Mouse (Mus musculus): ENCODE results near the gene Fars2. TPM values are rescaled to one million over a fixed set of nuclear protein-coding genes. Genes with fewer than 3 reads are reported as not detected.
A peak's percentile ranks its signal among the peaks of the same experiment; 100 is the strongest.

Fars2 gene
- polyA plus RNA-seq (2017; shearing (Covaris generic)): 10 to 100 TPM; 27.9 to 29.3 TPM

DNA sequence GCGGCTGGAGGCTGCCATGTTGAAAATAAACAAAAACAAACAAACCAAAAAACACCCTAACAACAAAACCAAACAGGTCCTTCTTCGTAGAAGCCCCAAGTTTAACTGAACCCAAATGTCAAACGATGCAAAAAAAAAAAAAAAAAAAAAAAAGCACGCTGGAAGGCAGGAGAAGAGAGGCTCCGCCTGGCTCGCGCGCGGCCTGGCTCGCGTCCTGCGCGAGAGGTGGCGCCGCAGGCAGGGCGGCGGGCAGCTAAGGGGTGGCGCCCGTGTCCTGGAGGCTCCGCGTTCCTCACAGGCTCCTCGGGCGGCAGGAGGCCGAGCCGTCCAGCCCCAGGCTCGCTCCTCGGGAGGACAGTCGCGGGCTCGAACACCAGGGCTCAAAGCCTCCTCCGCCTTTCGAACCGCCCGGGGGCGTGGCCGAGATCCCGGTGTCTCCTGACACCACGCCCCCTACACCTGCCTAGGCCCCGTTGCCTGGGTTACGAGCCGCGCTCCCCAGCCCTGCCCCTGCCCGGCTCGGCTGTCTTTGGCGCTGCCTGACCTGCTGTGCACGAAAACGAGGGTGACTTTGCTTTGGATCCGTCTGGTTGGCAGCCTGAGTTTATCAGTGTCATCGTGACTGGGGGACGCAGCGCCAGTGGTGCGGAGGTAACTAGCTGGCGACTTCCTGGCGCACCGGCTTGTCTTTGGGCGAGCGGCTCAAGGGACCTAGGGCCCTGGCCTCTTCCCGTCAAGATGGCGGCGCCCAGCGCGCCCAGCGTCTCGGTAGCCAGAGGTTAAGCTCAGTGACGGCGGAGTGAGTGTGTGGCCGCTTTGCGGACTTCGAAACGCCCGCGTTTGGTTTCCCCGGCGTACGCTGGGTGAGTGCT, at the start of gene Fars2, which contains the start of gene Lyrm4:
Gene Fars2 (plus strand): TSS at position 270 of the 872 bp plus-strand sequence.
Gene Lyrm4 (minus strand): TSS at position 384 of the 872 bp plus-strand sequence.
- ATAC-seq: peak; percentile 92

DNA sequence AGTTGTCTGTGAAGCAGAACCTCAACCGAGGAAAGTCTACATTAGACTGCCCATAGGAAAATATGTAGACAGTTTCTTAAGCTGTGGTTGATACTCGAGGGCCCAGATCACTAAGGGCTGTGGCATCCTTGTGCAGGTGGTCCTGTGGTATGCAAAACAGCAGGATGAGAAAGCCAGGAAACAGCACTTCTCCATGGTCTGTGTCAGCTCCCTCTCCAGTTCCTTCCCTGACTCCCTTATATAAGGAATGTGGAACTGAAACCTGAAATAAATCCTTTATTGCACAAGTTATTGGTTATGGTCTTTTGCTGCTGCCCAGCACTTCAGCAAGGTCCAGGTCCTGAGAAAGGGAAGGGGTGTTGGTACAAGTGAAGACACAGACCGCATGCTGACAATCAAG, 42.7 kb upstream of the Fars2 start:
- no peak for ATAC-seq

DNA sequence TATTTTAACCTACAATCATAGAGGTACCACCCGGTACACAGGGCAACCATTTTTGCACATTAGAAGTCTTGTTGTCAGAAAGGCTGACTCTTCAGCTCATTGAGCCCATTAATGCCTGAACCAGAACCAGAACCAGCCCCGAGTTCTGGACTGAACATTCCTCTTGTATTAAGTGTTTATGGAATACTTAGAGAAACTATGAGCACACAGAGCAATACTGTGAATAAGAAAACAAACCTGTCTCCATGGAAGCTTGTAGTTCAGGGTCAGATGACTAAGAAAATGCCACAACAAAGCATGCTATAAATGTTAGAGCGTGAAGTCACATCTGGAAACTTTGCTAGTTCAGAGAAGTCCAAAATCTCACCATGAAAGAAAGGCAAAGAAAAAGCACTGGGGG, 35.6 kb upstream of the Fars2 start:
- no peak for ATAC-seq

DNA sequence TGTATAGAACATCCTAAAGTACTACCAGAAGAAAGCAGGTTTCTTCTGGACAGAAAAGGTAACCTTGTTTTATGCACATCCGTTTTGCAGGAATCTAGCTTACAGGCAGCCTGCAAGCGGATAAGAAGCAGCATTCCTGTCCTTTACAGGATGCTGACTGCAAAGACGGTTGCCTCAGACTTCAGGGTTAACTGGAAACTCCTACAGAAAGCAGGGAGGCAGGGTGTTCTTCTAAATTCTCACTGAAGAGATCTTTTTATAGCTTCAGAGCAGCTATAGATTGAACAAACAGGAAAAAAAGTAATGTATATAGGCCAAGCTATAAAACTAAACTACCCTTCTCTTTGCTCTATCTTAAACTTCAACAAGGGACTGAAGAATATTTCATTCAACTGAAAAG, 32.5 kb upstream of the Fars2 start:
- no peak for ATAC-seq

DNA sequence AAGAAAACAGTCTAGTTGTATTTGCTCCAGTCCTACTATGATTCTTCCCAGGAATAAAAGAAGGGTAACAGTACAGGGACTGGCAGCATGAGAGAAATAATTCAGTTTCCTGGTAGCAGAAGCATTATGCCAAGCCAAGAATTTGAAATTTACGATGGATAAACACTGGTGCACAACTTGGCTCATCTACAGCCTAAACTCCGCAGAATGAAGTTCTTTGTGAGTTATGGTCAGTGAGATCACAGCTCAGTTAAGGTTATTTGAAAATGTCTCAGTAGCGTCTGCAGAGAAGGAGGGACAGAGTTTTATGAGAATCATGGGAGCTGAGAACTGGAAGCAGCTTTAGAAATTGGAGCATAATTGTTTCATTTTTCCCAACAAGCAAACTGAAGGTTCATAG, 31.2 kb upstream of the Fars2 start:
- no peak for ATAC-seq

DNA sequence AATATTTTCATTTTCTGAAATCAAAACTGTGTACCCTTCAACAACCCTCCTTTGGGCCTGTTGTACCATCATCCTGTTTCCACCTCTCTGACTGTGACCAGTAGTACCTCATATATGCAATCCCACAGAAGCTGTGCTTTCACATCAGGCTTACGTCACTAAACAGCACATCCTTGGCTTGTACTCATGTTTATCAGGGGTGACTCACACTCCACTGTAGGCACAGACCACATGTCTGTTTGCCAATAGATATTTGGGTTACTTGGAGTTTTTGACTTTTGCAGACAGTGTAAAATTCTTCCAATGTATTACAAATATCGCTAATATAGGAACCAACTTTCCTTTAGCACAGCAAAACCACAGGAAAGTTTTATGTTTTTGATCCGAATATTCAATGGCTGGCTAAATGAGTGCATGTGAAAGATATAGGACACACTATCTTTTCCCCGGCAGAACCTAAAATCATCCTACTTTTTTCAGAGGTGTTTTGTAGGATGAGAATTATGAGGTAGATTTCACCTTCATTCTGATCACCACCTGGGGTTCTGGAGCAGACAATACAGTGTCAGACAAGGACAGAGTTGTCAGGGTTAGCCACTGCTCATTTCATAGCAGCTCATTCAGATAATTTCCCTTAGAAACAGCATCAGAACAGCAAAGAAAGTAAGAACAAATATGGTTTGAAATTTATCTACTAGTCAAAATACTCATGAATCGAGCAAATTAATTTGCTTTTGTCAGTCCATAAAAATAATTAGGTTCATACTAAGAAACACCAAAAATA, 30.4 kb upstream of the Fars2 start:
- ATAC-seq: no peak

DNA sequence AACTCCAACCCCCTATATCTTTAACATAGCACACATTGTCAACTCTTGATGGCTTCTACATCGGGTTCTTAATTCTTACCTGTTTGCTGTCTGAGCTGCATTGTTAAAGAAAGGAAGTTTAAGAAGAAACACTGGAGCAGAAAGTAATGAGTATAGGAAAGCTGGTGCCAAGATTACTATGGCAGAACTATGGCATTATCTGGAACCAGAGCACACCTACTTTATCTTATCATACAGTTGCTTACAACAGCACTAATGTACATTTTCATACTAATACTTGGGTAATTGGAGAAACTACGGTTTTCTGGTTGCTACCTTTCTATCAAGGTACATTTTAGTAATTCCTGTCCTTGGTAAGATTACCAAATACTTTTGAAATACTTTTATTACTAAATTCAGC, 29.8 kb upstream of the Fars2 start:
- no peak for ATAC-seq

DNA sequence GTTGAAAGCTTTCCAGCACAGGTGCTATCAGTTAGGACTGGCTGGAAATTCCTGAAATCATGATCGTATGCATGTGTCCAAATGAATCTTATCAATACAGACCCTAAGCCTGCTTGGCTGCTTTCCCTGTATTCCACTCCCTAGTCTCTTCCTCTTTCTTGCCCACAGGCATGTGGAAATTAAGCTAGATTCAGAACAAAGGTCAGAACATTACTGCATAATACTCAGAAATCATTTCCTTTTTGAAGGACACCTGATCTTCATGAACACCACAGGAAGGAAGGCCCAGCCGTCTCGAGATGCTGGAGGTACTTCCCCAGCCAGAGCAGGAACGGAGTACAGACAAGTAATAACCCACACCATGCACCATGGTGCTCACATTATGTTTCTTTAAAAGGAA, 29.0 kb upstream of the Fars2 start:
- ATAC-seq: peak; percentile 84

DNA sequence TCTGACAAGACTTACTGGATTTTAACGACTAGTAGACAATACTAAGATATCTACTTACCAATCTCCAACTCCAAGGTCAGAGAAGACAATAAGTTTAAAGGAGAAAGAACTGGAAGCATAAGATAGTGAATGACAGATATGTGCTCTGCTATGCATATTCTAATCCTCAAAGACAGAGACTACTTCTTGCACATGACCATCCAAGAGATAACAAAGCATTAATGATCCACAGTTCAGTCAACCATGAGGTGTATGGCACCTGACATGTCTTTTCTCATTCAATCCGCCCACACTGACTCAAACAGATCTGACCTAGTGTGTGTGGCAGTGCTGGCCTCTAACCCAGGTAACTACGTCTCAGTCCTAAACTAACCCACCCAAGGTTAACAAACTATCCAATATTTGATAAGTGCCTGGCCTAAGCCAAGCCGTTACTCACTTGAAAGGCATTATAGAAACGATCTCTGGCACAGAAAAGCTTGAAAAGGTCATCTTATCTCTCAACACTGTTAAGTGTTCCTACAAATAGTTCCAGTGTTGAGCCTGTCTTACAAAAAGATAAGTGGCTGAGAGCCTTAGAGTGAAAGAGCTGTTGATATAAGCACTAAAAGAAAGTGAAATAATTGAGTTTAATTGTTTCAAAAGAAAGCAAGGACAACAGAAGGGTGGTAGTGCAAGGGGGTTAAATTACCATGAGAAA, 20.4 kb upstream of the Fars2 start:
- ATAC-seq: no peak

DNA sequence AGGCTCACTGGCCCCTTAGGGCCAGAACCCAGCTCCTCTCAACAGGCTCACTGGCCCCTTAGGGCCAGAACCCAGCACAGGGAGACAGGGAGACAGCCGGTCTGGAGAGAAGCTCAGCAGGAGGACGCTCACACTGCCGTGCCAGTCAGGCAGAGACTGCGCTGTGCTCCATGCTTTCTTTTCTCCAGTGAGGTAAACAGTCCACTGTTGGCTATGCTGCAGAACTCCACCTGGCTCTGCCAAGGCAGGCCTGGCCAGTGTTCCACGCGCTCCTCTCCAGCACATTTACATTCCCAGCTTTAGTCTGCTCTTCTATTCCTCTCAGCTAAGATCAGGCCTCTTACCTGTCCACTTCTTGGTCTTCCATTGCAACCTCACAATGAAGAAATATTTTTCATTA, 11.6 kb upstream of the Fars2 start:
- ATAC-seq: no peak

DNA sequence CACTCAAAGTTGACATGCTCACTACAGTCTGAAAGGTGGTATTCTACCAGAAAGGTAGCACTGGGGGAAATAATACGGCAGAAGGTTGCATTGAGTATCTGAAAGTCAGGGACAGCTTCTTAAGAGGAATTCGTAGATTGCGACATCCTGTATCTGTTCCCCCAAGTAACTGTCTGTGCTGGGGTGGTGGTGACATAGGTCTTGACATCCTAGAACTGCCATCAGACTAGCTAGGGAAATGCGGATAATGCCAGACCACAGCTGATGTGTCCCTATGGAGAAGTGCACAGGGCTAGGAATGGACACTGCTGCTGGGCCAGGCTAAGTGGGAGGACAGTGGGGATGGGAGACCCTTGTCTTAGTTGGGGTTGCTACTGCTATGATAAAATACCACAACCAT, 8.7 kb upstream of the Fars2 start:
- ATAC-seq: no peak

DNA sequence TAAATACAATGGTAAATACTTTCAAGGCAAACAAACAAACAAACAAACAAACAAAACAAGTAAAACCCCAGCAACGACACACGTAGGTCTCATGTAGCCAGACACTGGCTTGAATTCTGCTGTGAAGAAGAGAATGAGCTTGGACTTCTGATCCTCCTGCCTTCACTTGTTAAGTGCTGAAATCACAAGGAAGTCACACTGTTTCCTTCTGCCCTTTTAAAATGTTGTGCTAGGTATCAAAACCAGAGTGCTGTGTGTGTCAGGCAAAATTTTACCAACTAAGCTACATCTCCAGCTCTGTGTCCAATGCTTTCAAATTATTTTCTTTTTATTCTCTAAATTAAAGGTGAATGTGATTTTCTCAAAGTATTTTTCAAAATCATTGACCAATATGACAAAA, 5.9 kb upstream of the Fars2 start:
- ATAC-seq: no peak

DNA sequence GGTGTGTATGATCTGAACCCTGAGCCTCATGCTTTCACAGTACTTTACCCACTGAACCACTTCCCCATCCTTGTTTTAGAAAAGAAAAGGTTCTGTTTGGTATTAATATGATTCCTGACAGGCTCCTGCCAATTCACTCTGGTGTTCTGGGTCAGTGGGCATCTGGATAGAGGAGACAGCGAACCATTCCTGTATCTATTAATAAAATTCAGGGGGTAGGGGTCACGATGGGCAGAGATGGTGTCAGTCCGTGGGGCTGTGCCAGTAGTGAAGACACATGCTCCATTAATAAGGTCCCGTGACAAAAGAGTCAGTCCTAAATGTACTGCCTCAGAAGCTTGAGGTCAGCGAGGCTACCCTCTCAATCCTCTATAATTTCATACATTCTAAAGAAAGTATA, 4.0 kb upstream of the Fars2 start:
- ATAC-seq: no peak

DNA sequence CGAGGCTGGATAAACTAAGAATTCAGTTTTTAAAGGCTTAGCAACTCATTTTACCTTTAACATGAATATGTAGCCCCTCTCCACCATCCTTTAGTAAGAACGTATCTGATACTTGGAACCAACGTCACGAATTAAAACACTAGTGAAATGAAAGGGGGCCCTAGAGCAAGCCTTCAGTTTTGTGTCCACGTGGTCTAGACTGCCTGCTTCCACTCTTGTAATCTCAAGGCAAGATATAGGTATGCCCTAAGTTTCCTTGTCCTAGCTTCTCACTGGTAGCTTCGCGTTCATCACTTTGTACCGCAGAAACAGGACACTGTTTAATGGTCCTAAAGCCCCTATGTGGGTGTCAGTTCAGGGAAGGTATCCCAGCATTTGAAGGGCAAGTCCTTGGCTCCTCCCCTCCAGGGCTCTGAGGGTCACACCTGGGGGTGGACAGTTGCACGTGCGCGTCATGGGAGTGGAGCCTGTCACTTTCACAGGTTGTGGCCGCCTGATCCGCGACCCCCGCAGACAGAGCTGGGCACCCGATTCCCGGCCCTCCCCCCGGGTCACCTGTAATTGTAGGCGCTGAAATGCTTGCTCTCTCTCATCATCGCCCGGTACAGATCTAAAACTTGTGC, 581 bp upstream of the Fars2 start:
- no peak for ATAC-seq

DNA sequence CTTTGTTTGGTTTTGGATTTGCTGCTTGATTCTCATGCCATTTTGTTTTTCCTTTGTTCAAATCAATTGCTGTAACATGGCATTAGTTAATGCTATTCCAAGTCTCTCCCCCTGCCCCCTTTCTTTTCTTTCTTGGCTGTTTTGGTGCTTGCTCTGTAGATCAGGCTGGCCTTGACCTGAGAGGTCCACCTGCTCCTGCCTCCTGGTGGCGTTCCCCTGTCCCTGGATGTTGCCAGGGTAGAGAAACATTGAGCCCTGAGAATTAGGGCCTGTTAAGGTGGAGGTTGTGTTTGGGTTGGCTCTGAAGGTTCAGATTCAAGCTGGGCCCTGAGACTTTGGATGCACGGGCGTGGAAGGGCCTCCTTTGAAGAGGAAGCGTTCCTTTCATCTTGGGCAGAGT, 2.5 kb downstream of the Fars2 start:
- ATAC-seq: no peak

DNA sequence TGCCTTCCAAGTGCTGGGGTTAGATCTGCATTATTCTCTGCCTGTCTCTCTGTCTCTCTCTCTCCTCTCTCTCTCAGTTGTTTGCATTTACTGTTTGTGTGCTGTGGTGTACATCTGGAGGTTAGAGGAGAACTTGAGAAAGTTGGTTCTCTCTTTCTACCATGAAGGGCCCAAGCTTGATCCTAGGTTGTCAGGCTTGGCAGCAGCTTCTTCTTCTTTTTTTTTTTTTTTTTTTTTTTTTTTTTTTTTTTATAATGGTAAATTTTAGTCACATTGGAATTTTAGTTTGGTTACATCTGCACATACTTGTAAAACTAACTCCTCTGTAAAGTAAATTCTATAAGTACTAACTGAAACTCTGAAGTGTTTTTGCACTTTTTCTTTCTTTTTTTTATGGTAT, 3.4 kb downstream of the Fars2 start:
- no peak for ATAC-seq

DNA sequence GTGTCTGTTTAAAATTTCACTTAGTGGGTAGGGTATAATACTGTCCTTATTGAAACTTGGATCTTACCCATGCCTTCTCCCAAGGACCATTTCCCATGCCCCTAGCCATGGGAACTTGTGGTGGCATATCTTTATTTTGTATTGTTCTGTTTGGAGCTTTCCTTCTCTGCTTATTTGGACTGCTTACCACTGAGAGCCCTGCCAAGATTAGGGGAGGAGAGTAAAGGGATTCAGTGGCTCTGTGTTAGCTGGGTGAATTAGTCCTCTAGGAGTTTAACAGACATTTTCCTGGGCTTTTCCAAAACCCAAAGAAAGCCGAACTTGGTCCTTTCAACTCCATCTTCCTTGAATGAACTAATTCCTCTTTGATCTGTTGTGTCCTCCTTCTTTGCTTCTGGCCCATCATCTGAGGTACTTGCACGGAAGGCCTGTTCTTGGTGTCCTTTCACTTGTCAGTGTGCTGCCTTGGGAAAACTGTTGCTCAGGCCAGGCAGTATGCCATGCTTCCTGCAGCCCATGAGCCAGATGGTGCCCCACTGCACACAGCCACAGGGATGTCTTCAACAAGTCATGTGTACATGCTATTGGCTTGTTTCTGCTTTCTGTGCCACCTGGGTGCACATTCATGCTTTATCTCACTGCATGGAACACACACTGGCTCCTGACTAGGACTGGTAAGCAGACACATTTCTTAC, 12.3 kb downstream of the Fars2 start:
- no peak for ATAC-seq

DNA sequence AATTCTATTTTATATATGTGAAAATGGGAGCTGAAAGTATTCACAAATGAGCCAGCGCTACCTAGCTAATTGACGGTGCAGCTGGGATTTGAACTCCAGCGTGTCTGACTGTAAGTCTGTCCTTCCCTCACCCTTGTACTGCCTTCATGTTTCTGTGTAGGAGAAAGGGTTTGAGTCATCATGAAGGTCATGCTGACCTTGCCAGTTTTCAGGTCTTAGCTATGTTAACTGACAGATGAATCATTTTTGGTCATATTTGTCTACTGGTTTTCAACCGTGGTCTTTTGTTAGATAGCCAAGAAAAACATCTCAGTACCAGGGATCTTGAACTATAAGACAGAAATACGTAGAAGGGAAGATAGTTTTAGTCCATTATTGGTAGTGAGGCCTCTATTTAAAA, 14.2 kb downstream of the Fars2 start:
- no peak for ATAC-seq

DNA sequence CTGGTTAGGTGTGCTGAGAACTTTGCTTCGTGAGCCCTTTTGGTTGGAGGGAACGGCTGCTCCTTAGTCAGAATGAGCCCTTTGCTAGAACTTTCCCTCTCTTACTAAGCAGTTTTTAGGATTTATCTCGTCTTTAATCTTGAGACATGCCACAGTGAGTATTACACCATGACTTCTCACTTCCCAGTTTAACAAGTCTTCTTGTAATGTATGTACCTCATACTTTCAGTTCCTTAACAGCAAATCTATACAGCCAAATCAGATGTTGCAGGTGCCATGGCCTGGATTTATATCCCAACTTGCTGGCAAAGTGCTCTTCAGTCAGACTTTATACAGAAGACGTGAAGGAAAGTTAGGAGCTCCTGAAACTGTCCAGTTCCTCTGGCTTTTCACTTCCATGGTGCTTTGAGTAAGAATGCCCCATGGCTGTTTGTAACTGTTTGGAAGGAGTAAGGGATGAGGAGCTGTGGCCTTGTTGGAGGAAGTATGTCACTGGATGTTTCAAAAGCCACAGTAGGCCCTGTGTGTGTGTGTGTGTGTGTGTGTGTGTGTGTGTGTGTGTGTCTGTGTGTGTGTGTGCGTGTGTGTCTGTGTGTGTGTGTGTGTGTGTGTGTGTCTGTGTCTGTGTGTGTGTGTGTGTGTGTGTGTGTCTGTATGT, 14.9 kb downstream of the Fars2 start:
- ATAC-seq: no peak

DNA sequence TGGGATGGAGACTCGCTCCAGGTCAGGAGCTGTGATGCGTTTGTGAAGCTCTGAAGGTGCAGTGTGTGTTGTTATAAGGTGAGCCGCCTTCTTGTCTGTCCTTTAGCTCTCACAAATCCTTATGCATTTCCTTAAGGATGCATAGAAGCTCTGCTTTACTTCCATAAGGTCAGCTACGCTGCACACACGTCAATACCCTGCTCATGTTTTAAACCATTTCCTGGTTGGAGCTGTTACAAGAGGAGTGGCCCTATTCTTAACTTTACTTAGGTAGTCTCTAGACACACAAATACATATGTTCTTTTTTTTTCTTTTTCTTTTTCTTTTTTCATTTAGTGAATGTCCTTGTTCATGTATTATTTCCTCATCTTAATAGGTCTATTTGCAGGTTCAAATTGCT, 22.5 kb downstream of the Fars2 start:
- no peak for ATAC-seq

DNA sequence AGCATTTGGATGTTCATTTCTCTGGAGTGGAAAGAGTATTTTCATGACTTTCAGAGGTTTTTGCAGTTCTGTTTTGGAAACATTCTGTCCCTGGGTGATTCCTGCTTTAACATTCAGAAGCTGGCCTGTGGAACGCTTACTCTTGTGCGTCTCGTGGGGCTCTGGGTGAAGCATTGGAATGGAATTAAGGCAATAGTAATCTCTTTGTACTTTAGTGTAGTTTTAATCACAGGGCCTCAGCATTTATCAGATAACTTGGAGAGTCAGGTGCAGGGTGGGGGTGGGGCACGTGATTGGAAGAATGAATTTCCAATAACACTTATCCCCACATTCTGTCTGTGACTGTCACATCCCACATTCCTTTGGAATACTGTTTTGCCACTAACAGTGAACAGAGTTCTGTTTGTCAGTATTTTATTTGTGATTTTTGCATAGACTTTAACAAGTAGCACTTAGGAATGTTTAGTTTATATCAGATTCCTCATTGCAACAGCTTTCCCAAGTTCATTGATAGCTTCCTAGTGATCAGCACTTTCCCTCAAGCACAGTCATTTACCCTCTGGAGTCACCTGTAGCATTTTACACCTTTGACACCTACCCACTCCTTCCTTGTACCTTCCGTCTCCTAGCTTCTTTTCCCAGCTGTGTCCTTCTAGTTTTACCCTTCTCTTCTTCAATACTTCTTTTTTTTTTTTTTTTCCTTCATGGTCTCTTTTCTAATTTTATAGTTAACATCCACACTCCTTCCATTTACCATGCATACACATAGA, 23.2 kb downstream of the Fars2 start:
- no peak for ATAC-seq
